Mouse (Mus musculus) kidney, adult 2 months (tissue): ENCODE measurements at regions not wholly inside any gene's neighbourhood (a gene's known extent, or its start where the extent isn't known, plus 50 kb on each side); places are given as distances from the start of the nearest gene placed in this dataset.

Experiments used
- DNase-seq: peaks from one replicate; pipeline ENCODE4 v3.0.0; 2021
- H3K27ac ChIP-seq: fragments of 200-500 bp; 2 replicates; pipeline ENCODE4 v1.5.1; 2012; ENCODE audit warnings: low read depth, low read length, control low read depth, inconsistent platforms; ENCODE audit not compliant: insufficient read depth
- H3K27me3 ChIP-seq: fragments of 200-500 bp; replicated peaks from 2 replicates; pipeline ENCODE4 v1.6.1; 2012; ENCODE audit warnings: mild to moderate bottlenecking, moderate library complexity, low read length, inconsistent platforms; ENCODE audit not compliant: control insufficient read depth, insufficient read depth
- H3K36me3 ChIP-seq: fragments of 200-500 bp; 2 replicates; pipeline ENCODE4 v1.6.1; 2012; ENCODE audit warnings: mild to moderate bottlenecking, moderate library complexity, low read length, inconsistent platforms; ENCODE audit not compliant: control insufficient read depth, insufficient read depth
- H3K4me1 ChIP-seq: fragments of 200-500 bp; 2 replicates; pipeline ENCODE4 v1.6.1; 2011; ENCODE audit warnings: low read length; ENCODE audit not compliant: control insufficient read depth, insufficient read depth
- H3K4me3 ChIP-seq: fragments of 200-500 bp; 2 replicates; pipeline ENCODE4 v1.5.1; 2011; ENCODE audit warnings: mild to moderate bottlenecking, low read depth, low read length, control low read depth; ENCODE audit not compliant: insufficient read depth
- CTCF ChIP-seq: fragments of 200-500 bp; conservative IDR thresholded peaks from 2 replicates; pipeline ENCODE4 v1.5.1; 2011; ENCODE audit warnings: low read depth, mild to moderate bottlenecking, control low read depth, low read length, moderate library complexity, mixed read lengths; ENCODE audit not compliant: insufficient read depth, insufficient read length
- POLR2A ChIP-seq: fragments of 200-500 bp; IDR thresholded peaks from one replicate; pipeline ENCODE4 v1.6.1; 2011; ENCODE audit warnings: low read depth, low read length, control low read depth
- WGBS: fragments of 180-500 bp; shearing (Covaris S2); methylation state at CpG from one replicate; pipeline ENCODE4 v1.1.7; 2018; 5-methylcytosine and 5-hydroxymethylcytosine counted together

DNA sequence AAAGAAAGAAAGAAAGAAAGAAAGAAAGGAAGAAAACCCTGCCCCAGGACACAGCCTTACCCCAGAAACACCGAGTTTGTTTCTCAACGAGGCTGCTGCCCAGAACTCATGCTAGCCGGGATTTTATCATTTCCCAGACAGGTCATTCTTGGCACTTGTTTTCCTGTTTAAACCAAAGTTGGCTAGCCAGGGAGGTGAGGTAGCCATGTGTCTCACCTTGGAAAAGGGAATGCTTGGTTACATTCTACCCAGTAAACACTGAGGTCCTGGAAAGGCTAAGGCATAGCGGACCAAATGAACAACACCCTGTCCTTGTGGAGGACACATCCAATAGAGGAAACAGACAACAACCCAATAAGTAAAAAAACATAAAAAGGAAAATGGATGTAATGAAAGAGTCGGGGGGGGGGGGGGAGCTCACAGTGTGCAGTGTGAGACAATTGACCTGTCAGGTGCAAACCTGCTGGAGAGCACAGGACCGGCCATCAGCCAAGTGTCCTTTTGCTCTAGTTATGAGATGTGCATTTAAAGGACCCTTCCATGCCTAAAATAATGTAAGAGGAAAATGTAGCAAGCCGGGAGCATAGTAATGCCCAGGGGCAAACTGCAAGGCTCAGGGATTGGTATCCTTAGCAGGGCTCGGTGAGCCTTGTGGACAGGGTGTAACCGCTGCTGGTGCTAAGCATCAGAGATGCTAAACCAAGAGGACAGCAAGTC is 78.2 kb upstream of the Fzd7 start:
- Histone ChIP-seq H3K27me3 (no peaks in the 10 kb centered on the region), H3K27ac (no peak overlapping the region), H3K4me3 (no peak overlapping the region), H3K36me3 (no peaks in the 10 kb centered on the region), H3K4me1 (no peaks in the 10 kb centered on the region)
- DNase-seq: no peak
- no peak for TF ChIP-seq POLR2A
- TF ChIP-seq CTCF: no peak
- 88% methylated on average over 9 of the region's 9 CpGs for WGBS

DNA sequence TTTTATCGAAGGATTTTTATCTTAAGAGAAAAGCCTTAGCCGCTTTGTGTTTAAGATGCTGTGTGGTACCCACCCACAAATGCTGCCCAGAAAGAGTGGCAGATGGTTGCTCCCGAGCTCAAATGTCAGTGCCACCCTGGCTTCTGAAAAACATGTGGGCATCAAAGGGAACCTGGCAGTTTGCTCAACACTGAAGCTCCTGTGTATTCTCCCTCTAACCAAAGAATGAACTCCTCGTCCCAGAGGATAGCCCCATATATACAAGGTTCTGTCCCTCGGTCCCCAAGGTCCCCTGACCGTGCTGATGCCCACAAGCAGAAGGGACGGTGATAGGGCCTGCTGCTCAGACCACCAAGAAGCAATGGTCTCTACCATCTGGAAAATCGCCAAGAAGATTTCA is 76.9 kb upstream of the Fzd7 start:
- 83% methylated on average over 8 of the region's 8 CpGs for WGBS

DNA sequence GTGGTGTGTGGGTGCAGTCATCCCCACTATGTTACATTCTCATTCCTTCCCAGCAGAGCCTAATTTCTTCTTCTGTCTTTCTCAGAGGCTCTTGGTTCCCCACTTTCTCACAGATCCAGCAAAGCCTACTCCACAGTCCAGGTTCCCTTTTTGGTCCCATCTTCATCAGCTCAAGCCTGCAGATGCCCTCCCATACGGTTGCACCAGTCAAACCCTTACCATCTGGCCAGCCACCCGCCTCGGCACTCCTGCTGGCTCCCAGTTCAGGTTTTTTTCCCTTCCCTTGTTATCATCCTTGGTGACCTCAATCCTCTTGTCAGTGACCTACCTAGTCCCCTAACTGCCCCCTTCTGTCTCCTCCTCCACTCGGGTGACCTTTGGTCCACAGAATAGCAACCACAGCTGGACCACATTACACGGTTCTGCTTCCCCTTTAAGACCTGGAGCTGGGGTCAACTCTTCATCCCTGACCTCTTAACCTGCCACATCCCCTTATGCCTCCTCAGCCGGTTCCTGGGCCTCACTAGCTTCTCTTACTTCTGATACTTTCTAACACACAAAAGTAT is 75.4 kb upstream of the Fzd7 start:
- Histone ChIP-seq H3K4me3 (no peak overlapping the region), H3K36me3 (no peaks in the 10 kb centered on the region), H3K27ac (no peak overlapping the region), H3K4me1 (no peaks in the 10 kb centered on the region), H3K27me3 (no peaks in the 10 kb centered on the region)
- no peak for DNase-seq
- TF ChIP-seq POLR2A (no peak), CTCF (no peak)
- 62% methylated on average over 6 of the region's 6 CpGs for WGBS

More for the DNA sequence above, 76.9 kb upstream of the Fzd7 start:
- no peak overlapping the region for H3K27ac ChIP-seq
- no peak overlapping the region for H3K4me3 ChIP-seq
- H3K27me3 ChIP-seq: no peaks in the 10 kb centered on the region
- no peak for DNase-seq
- TF ChIP-seq CTCF (no peak), POLR2A (no peak)
- no peaks in the 10 kb centered on the region for H3K36me3 ChIP-seq
- H3K4me1 ChIP-seq: no peaks in the 10 kb centered on the region

DNA sequence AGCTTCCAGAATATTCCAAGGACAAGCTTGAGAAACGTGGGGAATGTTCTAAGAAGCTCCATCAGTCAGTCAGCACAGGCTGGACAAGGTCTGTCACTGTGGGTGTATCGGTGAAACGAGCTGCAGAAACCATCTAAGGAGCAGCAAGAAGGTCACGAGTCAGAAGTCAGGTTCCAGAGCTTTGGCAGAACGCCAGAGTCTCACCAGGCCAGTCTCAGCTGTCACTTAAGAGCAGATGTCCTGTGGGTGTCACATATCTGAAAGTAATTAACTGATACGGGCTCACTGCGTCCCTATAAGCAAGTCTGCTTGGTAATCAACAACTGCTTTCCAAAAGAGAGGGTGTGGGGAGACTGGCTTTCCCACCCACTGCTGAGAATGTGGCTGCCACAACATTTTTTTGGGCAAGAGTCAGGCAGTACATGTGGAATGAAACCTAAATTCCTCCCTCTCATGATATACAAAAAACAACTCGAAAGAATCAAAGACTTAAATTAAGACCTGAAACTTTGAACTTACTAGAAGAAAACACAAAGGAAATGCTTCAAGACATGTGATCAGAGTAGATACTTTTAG is 72.6 kb upstream of the Fzd7 start:
- H3K4me3 ChIP-seq: no peak overlapping the region
- no peak for TF ChIP-seq POLR2A
- TF ChIP-seq CTCF: no peak
- 31% methylated on average over 8 of the region's 8 CpGs for WGBS
- H3K36me3 ChIP-seq: no peaks in the 10 kb centered on the region
- H3K4me1 ChIP-seq: no peaks in the 10 kb centered on the region
- DNase-seq: no peak
- H3K27ac ChIP-seq: no peak overlapping the region
- H3K27me3 ChIP-seq: no peaks in the 10 kb centered on the region

DNA sequence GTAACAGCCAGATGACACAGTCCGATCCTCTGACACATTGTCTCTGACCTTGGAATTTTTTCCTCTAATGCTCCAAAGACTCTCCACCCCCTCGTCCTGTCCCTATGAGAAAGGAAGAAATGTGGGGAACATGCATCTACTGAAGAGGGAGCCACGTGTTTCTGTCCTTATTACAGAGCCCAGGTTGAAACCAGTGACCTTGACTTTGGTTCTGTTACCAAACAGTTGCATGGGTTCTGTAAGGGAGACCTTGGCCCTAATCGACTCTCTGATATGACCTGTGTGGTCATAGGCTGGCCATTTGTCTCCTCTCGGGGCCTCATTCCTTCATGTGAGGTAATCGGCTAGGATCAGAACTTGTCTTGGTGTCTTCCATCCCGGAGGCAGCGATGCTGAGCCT is 69.0 kb upstream of the Fzd7 start:
- DNase-seq: no peak
- TF ChIP-seq CTCF (no peak), POLR2A (no peak)

DNA sequence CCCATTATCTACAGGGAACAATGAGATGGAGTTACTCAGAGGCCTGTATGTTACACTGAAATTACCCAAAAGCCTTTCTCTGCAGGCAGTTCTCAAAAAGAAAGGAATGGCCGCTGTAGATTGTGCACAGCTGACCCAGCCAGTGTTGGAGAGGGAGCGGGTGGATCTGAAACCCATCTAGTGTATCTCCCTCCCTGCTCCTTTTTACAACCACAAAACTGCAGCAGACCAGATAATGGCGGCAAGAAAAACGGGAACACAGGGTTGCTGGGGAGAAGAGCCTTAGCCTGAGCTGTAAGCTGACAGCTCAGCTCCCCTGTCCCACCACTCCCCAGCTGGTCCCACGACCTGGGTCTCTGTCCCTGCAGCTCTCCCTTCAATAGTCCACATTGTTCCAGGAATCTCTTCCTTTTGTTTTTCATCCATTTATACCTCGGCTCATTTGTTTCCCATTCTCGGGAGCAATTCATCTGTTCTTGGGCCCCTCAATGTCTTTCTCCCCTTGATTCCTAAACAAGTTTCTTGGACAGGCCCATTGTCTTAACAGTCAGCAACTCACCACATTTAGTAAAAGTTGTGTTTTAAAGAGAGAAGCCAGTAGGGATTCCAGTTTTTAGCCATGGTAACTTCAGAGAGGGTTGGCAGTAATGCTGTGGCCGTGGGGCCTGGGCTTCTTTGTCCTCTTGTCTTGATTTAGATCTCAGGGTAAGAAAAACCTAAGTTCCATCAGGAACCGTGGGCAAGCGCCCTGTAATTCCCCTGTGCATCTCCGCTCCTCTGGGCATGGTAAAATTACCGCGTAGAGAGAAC is 67.6 kb upstream of the Fzd7 start:
- Histone ChIP-seq H3K36me3 (no peaks in the 10 kb centered on the region), H3K27me3 (no peaks in the 10 kb centered on the region), H3K27ac (no peak overlapping the region), H3K4me3 (no peak overlapping the region), H3K4me1 (no peaks in the 10 kb centered on the region)
- WGBS: 83% methylated on average over 13 of the region's 13 CpGs
- no peak for TF ChIP-seq CTCF
- TF ChIP-seq POLR2A: no peak
- DNase-seq: no peak

More for the DNA sequence above, 69.0 kb upstream of the Fzd7 start:
- H3K4me1 ChIP-seq: no peaks in the 10 kb centered on the region
- no peak overlapping the region for H3K4me3 ChIP-seq
- no peak overlapping the region for H3K27ac ChIP-seq
- no peaks in the 10 kb centered on the region for H3K36me3 ChIP-seq
- H3K27me3 ChIP-seq: no peaks in the 10 kb centered on the region
- WGBS: 85% methylated on average over 8 of the region's 8 CpGs

DNA sequence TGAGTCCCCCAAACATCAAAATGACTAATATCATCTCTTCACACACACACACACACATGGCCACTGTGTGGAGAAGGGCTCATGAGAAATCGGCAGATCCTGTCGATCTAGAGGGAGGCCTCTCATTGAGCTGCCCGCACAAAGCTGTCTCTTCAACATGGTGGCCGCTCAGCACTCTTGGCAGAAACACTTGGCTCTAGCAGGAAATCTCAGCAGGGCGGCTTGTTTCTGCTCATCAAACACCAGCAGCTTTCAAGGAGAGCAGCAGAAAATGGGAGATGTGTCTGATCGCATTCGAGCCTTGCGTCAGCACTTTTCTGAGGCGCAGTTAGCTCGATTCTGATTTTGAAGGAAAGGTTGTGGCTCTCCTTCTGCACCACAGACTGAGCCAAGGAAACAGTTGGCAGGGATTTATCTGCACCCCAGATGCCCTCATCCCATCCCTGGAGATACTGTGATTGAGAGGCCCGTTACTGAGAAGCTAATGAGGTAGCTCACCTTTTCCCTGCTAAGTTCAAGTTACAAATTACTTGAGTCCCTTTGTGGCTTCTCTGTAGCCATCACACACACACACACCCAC is 66.4 kb upstream of the Fzd7 start:
- no peak for TF ChIP-seq POLR2A
- TF ChIP-seq CTCF: no peak
- DNase-seq: no peak
- Histone ChIP-seq H3K27ac (no peak overlapping the region), H3K27me3 (no peaks in the 10 kb centered on the region), H3K36me3 (no peaks in the 10 kb centered on the region), H3K4me3 (no peak overlapping the region), H3K4me1 (no peaks in the 10 kb centered on the region)
- 90% methylated on average over 11 of the region's 11 CpGs for WGBS
